Mouse (Mus musculus): ENCODE measurements around the gene Rnft1. TPM values are rescaled to one million over a fixed set of nuclear protein-coding genes. Genes with fewer than 3 reads are reported as not detected.
"Not testable (repeated sequence)": the region's sequence is repeated elsewhere in the genome, so short reads cannot be mapped to it uniquely, and the experiment has no call there.

Gene Rnft1
- polyA plus RNA-seq, 1 experiment from 2014 or later, result 19.2 TPM

DNA sequence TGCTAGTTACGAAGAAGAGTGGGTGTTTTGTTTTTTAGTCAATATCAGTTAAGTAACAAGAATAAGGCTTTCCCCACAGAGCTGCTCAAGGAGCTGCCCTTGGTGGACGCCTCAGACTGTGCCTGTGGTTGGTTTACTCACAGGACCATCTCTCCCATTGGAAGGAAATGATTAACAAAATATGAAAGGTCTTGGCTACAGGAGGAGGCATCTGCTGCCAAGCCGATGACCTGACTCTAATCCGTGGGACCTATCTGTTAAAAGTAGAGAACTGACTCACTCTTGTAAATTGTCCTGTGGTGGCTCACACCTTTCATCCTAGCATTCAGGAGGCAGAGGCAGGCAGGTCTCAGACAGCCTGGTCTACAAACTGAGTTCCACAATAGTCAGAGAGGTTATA lies 43.1 kb downstream of the Rnft1 start:
- Histone ChIP-seq H3K4me1 (no peaks in the 10 kb centered on the region), H3K9me3 (no peaks in the 10 kb centered on the region), H3K4me3 (no peak overlapping the region), H3K27ac (replicated peaks) (no peak overlapping the region), H3K9ac (replicated peaks) (no peak overlapping the region), H3K4me2 (replicated peaks) (no peak overlapping the region), H3K27me3 (no peaks in the 10 kb centered on the region), H3K36me3 (peaks cover 59% of the 10 kb centered on the region)
- no peak for ATAC-seq (replicated peaks)
- 91% methylated on average over 4 of the region's 4 CpGs for WGBS

GRCm38 (mm10) chr11:86532834-86533233 lies 48.4 kb downstream of the Rnft1 start:
- H3K4me2 ChIP-seq (replicated peaks), result no peak overlapping the region
- H3K27me3 ChIP-seq, result no peaks in the 10 kb centered on the region
- no peak overlapping the region for H3K9ac ChIP-seq (replicated peaks)
- no peaks in the 10 kb centered on the region for H3K4me1 ChIP-seq
- peaks cover 38% of the 10 kb centered on the region for H3K36me3 ChIP-seq
- ATAC-seq (replicated peaks), result no peak
- 33% methylated on average over 1 of the region's 1 CpGs for WGBS
- H3K4me3 ChIP-seq, result no peak overlapping the region
- no peaks in the 10 kb centered on the region for H3K9me3 ChIP-seq
- H3K27ac ChIP-seq (replicated peaks), result no peak overlapping the region

- H3K36me3 ChIP-seq, result peaks cover 34% of the 10 kb centered on the region
- ATAC-seq (replicated peaks); H3K27me3 ChIP-seq; H3K4me2 ChIP-seq (replicated peaks); H3K27ac ChIP-seq (replicated peaks); H3K4me3 ChIP-seq; H3K9me3 ChIP-seq; H3K9ac ChIP-seq (replicated peaks); H3K4me1 ChIP-seq: not testable (repeated sequence)
- WGBS, result 94% methylated on average over 6 of the region's 6 CpGs
These were observed 48.8 kb downstream of the Rnft1 start for GRCm38 (mm10) chr11:86533302-86533701.

GRCm38 (mm10) chr11:86534201-86534910 lies 49.9 kb downstream of the Rnft1 start:
- Histone ChIP-seq H3K9ac (replicated peaks) (no peak overlapping the region), H3K27ac (replicated peaks) (no peak overlapping the region), H3K4me2 (replicated peaks) (no peak overlapping the region), H3K27me3 (no peaks in the 10 kb centered on the region), H3K4me1 (no peaks in the 10 kb centered on the region), H3K4me3 (no peak overlapping the region), H3K36me3 (peaks cover 29% of the 10 kb centered on the region), H3K9me3 (no peaks in the 10 kb centered on the region)
- 96% methylated on average over 5 of the region's 5 CpGs for WGBS
- no peak for ATAC-seq (replicated peaks)

DNA sequence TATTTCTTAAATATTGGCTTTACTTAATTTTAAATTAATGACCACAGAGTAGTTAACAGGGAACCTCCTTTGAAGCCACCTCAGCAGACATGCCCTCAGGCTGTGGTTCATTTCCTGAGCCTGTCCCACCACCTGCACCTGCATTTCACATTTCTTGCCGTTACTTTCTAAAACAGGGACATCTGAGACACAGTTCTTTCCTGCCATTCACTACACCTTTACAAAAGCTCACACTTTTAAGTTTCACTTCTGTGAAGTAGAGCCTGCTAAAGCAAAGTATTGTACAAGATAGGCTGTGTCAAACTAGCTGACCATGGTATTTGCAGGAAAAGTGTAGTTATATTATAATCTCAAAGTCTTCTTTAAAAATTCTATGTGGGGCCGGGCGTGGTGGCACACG lies 54.3 kb downstream of the Rnft1 start:
- no peak for ATAC-seq (replicated peaks)
- 93% methylated on average over 4 of the region's 4 CpGs for WGBS
- H3K27ac ChIP-seq (replicated peaks), result no peak overlapping the region

GRCm38 (mm10) chr11:86539716-86540475 lies 55.4 kb downstream of the Rnft1 start:
- H3K36me3 ChIP-seq, result 0 out of 2 replicates have a peak, but pooled peaks cover 3% of the 10 kb centered on the region
- WGBS, result 95% methylated on average over 6 of the region's 6 CpGs
- no peak overlapping the region for H3K4me2 ChIP-seq (replicated peaks)
- no peak overlapping the region for H3K27ac ChIP-seq (replicated peaks)
- H3K4me3 ChIP-seq, result no peak overlapping the region
- H3K4me1 ChIP-seq, result peaks cover 16% of the 10 kb centered on the region
- ATAC-seq (replicated peaks), result no peak
- H3K27me3 ChIP-seq, result no peaks in the 10 kb centered on the region
- no peaks in the 10 kb centered on the region for H3K9me3 ChIP-seq
- H3K9ac ChIP-seq (replicated peaks), result no peak overlapping the region

More for the DNA sequence above, 54.3 kb downstream of the Rnft1 start:
- H3K4me1 ChIP-seq, result peaks cover 14% of the 10 kb centered on the region
- H3K4me2 ChIP-seq (replicated peaks), result no peak overlapping the region
- no peak overlapping the region for H3K4me3 ChIP-seq
- no peak overlapping the region for H3K9ac ChIP-seq (replicated peaks)
- no peaks in the 10 kb centered on the region for H3K27me3 ChIP-seq
- no peaks in the 10 kb centered on the region for H3K9me3 ChIP-seq
- peaks cover 5% of the 10 kb centered on the region; the same call in 1 of the 2 replicates for H3K36me3 ChIP-seq

DNA sequence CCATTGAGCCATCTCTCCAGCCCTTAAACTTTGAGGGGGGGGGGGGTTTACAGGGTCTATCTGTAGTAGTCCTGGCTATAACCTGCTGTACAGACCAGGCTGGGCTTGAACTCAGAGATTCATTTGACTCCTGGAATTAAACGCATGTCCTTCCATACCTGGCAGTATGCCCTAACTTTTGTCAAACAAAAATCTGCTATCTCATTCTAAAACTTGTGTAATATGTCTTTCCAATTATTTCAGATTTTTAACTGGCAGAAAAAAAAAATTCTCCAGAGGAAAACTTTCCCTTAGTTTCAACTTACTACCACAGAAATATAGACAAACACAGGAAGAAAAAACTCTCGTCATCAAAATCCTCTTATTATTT lies 56.0 kb downstream of the Rnft1 start:
- Histone ChIP-seq H3K27me3 (no peaks in the 10 kb centered on the region), H3K27ac (replicated peaks) (no peak overlapping the region), H3K4me1 (peaks cover 21% of the 10 kb centered on the region), H3K36me3 (0 out of 2 replicates have a peak, but pooled peaks cover 3% of the 10 kb centered on the region), H3K9ac (replicated peaks) (no peak overlapping the region), H3K4me3 (no peak overlapping the region), H3K4me2 (replicated peaks) (no peak overlapping the region), H3K9me3 (no peaks in the 10 kb centered on the region)
- 92% methylated on average over 2 of the region's 2 CpGs for WGBS
- no peak for ATAC-seq (replicated peaks)

DNA sequence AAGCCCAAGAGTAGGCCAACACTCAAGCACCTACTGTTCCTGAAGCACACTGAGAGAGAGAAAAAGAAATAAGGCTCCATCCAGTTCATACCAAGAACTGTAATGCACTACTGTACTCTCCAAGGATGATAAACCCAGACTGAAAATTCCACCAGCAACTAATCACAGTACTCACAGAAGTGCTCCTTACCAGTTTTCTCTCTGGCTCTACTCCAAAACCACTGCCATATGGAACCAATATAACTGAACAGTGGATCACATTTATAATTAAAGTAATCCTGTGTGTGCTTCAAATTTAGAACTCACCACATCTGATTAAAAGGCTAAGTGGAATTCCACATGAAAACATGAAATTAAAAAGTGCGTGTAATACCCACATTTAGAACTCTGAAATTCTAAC lies 58.4 kb downstream of the Rnft1 start:
- no peak for ATAC-seq (replicated peaks)
- no peaks in the 10 kb centered on the region for H3K9me3 ChIP-seq
- no peaks in the 10 kb centered on the region for H3K27me3 ChIP-seq
- peaks cover 24% of the 10 kb centered on the region for H3K4me1 ChIP-seq
- 91% methylated on average over 1 of the region's 1 CpGs for WGBS
- no peak overlapping the region for H3K4me3 ChIP-seq
- 0 out of 2 replicates have a peak overlapping the region, but pooled peaks have one; percentile 80 for H3K4me2 ChIP-seq (replicated peaks)
- H3K9ac ChIP-seq (replicated peaks), result no peak overlapping the region; the same call in 1 of the 2 replicates
- H3K27ac ChIP-seq (replicated peaks), result no peak overlapping the region
- H3K36me3 ChIP-seq, result 0 out of 2 replicates have a peak, but pooled peaks cover under 1% of the 10 kb centered on the region

DNA sequence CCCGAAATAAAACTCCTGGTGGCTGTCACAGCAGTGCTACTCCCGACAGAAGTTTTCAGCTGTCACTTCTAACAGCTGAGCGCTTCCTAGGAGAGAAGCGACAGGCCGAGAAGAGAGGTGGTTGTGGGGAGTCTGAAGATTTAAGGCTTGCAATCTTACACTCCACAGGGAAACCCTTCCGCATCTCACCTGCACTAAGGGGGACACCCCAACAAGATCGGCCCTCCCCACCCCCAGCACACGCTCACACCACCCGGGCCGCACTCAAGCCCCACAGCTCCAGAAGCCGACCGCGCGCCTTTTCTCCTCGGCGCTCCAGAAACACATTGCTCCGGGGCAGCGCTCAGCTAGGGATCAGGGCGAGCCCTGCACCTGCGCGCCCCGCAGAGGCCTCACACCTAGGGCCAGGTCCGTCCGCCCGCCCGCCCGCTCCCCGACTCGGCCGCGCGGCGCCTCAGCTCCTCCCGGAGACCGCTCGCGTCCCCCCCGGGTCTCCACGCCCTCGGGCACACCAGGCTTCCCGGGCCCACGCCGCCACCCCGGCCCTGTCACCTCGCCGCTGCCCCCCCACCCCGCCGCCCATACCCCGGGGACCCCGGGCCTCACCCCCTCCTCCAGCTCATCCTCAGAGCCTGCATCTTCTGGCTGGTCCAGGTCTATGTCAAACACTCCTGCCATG lies 59.6 kb downstream of the Rnft1 start:
- Histone ChIP-seq H3K4me1 (peaks cover 24% of the 10 kb centered on the region), H3K4me2 (replicated peaks) (peak overlapping the region; percentile 80), H3K27ac (replicated peaks) (peak overlapping the region; percentile 83), H3K9ac (replicated peaks) (peak overlapping the region; percentile 92), H3K4me3 (peak overlapping the region; percentile 87), H3K36me3 (0 out of 2 replicates have a peak, but pooled peaks cover under 1% of the 10 kb centered on the region), H3K27me3 (no peaks in the 10 kb centered on the region), H3K9me3 (no peaks in the 10 kb centered on the region)
- peak; percentile 32 for ATAC-seq (replicated peaks)
- whole genome bisulfite sequencing, result under 1% methylated on average over 50 of the region's 50 CpGs

GRCm38 (mm10) chr11:86544639-86545299 lies 60.3 kb downstream of the Rnft1 start, which contains the start of the genes Rps6kb1 and Tubd1:
Gene Rps6kb1, minus strand, starts transcription at chr11:86544805.
Gene Tubd1, plus strand, starts transcription at chr11:86544991.
- H3K4me3 ChIP-seq, result peak within 1 kb of the TSS; percentile 87
- ATAC-seq (replicated peaks), result peak; percentile 99
- H3K36me3 ChIP-seq, result 0 out of 2 replicates have a peak, but pooled peaks cover 6% of the 10 kb centered on the region
- H3K27ac ChIP-seq (replicated peaks), result peak within 1 kb of the TSS; percentile 83
- peak within 1 kb of the TSS; percentile 92 for H3K9ac ChIP-seq (replicated peaks)
- no peaks in the 10 kb centered on the region for H3K9me3 ChIP-seq
- no peaks in the 10 kb centered on the region for H3K27me3 ChIP-seq
- H3K4me1 ChIP-seq, result peaks cover 24% of the 10 kb centered on the region
- H3K4me2 ChIP-seq (replicated peaks), result peak within 1 kb of the TSS; percentile 80
- WGBS, result under 1% methylated on average over 43 of the region's 43 CpGs

DNA sequence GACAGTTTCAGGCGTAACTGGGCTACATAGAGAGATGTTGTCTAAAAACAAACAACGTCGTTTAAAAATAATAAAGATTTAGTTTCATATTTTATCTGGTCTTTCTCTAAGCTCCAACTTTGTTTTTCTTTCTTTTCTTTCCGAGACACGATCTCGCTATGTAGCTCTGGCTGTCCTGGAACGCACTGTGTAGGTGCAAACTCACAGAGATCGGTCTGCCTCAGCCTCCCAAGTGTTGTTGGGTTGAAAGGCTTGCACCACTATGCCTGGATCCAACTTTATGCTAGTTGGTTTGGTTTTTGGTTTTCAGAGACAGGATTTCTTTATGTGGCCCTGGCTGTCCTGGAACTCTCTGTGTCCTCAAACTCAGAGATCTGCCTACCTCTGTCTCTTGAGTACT lies 61.1 kb downstream of the Rnft1 start:
- ATAC-seq (replicated peaks), result no peak

More for the DNA sequence above, 61.1 kb downstream of the Rnft1 start:
- no peaks in the 10 kb centered on the region for H3K9me3 ChIP-seq
- H3K9ac ChIP-seq (replicated peaks), result peak overlapping the region; percentile 92; the same call in 1 of the 2 replicates
- peaks cover 24% of the 10 kb centered on the region for H3K4me1 ChIP-seq
- H3K27me3 ChIP-seq, result no peaks in the 10 kb centered on the region
- no peak overlapping the region for H3K27ac ChIP-seq (replicated peaks)
- 79% methylated on average over 8 of the region's 8 CpGs for WGBS
- peak overlapping the region; percentile 87 for H3K4me3 ChIP-seq
- peaks cover 13% of the 10 kb centered on the region; the same call in 1 of the 2 replicates for H3K36me3 ChIP-seq
- peak overlapping the region; percentile 80 for H3K4me2 ChIP-seq (replicated peaks)
